Mouse (Mus musculus) spleen, adult 2 months (tissue): ENCODE results near the gene Pde9a. TPM values are rescaled to one million over a fixed set of nuclear protein-coding genes. Genes with fewer than 3 reads are reported as not detected.

ENCODE experiments used
- DNase-seq, 2 experiments: peaks; one replicate each; pipeline versions ENCODE4 v3.0.0 to v3.0.0-alpha.2; 2012 to 2021; ENCODE audit warnings: low spot score in 2 of 2, low read depth in 1 of 2
- H3K27ac ChIP-seq: fragments of 200-500 bp; 2 replicates; pipeline ENCODE4 v1.5.1; 2012; ENCODE audit warnings: low read length, inconsistent platforms; ENCODE audit not compliant: insufficient read depth
- H3K27me3 ChIP-seq: fragments of 200-500 bp; 2 replicates; pipeline ENCODE4 v1.6.1; 2012; ENCODE audit warnings: mild to moderate bottlenecking, moderate library complexity, low read length, inconsistent platforms; ENCODE audit not compliant: control insufficient read depth, insufficient read depth
- H3K36me3 ChIP-seq: fragments of 200-500 bp; 2 replicates; pipeline ENCODE4 v1.6.1; 2012; ENCODE audit warnings: mild to moderate bottlenecking, low read length, inconsistent platforms; ENCODE audit not compliant: control insufficient read depth, insufficient read depth
- H3K4me1 ChIP-seq: fragments of 200-500 bp; 2 replicates; pipeline ENCODE4 v1.6.1; 2011; ENCODE audit warnings: inconsistent platforms; ENCODE audit not compliant: control insufficient read depth, insufficient read depth, insufficient read length
- H3K4me3 ChIP-seq: fragments of 200-500 bp; 2 replicates; pipeline ENCODE4 v1.5.1; 2011; ENCODE audit warnings: mild to moderate bottlenecking, inconsistent platforms; ENCODE audit not compliant: insufficient read depth, insufficient read length; ENCODE audit errors: extremely low read depth
- CTCF ChIP-seq: fragments of 200-500 bp; IDR thresholded peaks from 2 replicates; pipeline ENCODE4 v1.5.1; 2011; ENCODE audit warnings: mild to moderate bottlenecking, inconsistent platforms; ENCODE audit not compliant: insufficient read depth, insufficient read length, insufficient replicate concordance; ENCODE audit errors: extremely low read depth
- POLR2A ChIP-seq: fragments of 200-500 bp; IDR thresholded peaks from 2 replicates; pipeline ENCODE4 v1.6.1; 2011; ENCODE audit warnings: low read depth, low read length, inconsistent platforms
- WGBS: fragments of 180-500 bp; shearing (Covaris S2); methylation state at CpG from one replicate; pipeline ENCODE4 v1.1.7; 2018; 5-methylcytosine and 5-hydroxymethylcytosine counted together
- polyA plus RNA-seq: library from polyadenylated mRNA; depleted of rRNA; stranded (reverse); fragments of >200 nt; gene quantifications from 2 replicates; pipeline ENCODE4 v1.2.3, GENCODE M21; 2012

Gene Pde9a
- polyA plus RNA-seq, 1 experiment = 1.3 TPM

GRCm38 (mm10) chr17:31386766-31387275, 811 bp downstream of the Pde9a start:
- no peak for TF ChIP-seq CTCF
- TF ChIP-seq POLR2A = no peak
- Histone ChIP-seq H3K27ac (no peak overlapping the region), H3K36me3 (no peaks in the 10 kb centered on the region), H3K4me3 (peak overlapping the region; percentile 46; the same call in 1 of the 2 replicates), H3K4me1 (peaks cover 8% of the 10 kb centered on the region), H3K27me3 (peaks cover 10% of the 10 kb centered on the region)
- WGBS = 13% methylated on average over 7 of the region's 7 CpGs
- DNase-seq = no peak

- no peak for TF ChIP-seq POLR2A
- TF ChIP-seq CTCF = no peak
- peaks cover 10% of the 10 kb centered on the region for H3K27me3 ChIP-seq
- H3K36me3 ChIP-seq = no peaks in the 10 kb centered on the region
- no peak for DNase-seq
- WGBS = 98% methylated on average over 3 of the region's 3 CpGs
- peaks cover 8% of the 10 kb centered on the region for H3K4me1 ChIP-seq
- H3K27ac ChIP-seq = no peak overlapping the region
- H3K4me3 ChIP-seq = no peak overlapping the region
These were observed 3.5 kb downstream of the Pde9a start for GRCm38 (mm10) chr17:31389432-31390050.

GRCm38 (mm10) chr17:31391462-31391861, 5.5 kb downstream of the Pde9a start:
- peaks cover 5% of the 10 kb centered on the region; the same call in 1 of the 2 replicates for H3K4me1 ChIP-seq
- peaks cover 4% of the 10 kb centered on the region; the same call in 1 of the 2 replicates for H3K27me3 ChIP-seq
- no peak for DNase-seq
- no peak for TF ChIP-seq CTCF
- no peak for TF ChIP-seq POLR2A
- 69% methylated on average over 3 of the region's 3 CpGs for WGBS
- no peak overlapping the region for H3K4me3 ChIP-seq
- no peak overlapping the region for H3K27ac ChIP-seq
- H3K36me3 ChIP-seq = no peaks in the 10 kb centered on the region

- no peak overlapping the region for H3K4me3 ChIP-seq
- TF ChIP-seq POLR2A (no peak), CTCF (no peak)
- DNase-seq = no peak
- WGBS = 87% methylated on average over 5 of the region's 5 CpGs
- no peak overlapping the region for H3K27ac ChIP-seq
- no peaks in the 10 kb centered on the region for H3K27me3 ChIP-seq
- H3K4me1 ChIP-seq = no peaks in the 10 kb centered on the region
- H3K36me3 ChIP-seq = no peaks in the 10 kb centered on the region
These were observed 6.0 kb downstream of the Pde9a start for GRCm38 (mm10) chr17:31392041-31392440.

GRCm38 (mm10) chr17:31393811-31394210, 7.8 kb downstream of the Pde9a start:
- H3K36me3 ChIP-seq = no peaks in the 10 kb centered on the region
- no peaks in the 10 kb centered on the region for H3K4me1 ChIP-seq
- WGBS = 72% methylated on average over 2 of the region's 2 CpGs
- H3K4me3 ChIP-seq = no peak overlapping the region
- no peaks in the 10 kb centered on the region for H3K27me3 ChIP-seq
- H3K27ac ChIP-seq = no peak overlapping the region
- no peak for DNase-seq
- TF ChIP-seq POLR2A (no peak), CTCF (no peak)

GRCm38 (mm10) chr17:31400294-31400693, 14.3 kb downstream of the Pde9a start:
- H3K27ac ChIP-seq = no peak overlapping the region
- H3K27me3 ChIP-seq = no peaks in the 10 kb centered on the region
- no peaks in the 10 kb centered on the region for H3K4me1 ChIP-seq
- WGBS = 90% methylated on average over 6 of the region's 6 CpGs
- H3K4me3 ChIP-seq = no peak overlapping the region
- TF ChIP-seq POLR2A (no peak), CTCF (no peak)
- DNase-seq = no peak
- no peaks in the 10 kb centered on the region for H3K36me3 ChIP-seq

GRCm38 (mm10) chr17:31401160-31401559, 15.2 kb downstream of the Pde9a start:
- H3K27me3 ChIP-seq = no peaks in the 10 kb centered on the region
- no peak overlapping the region for H3K4me3 ChIP-seq
- no peaks in the 10 kb centered on the region for H3K36me3 ChIP-seq
- TF ChIP-seq POLR2A = no peak
- WGBS = 83% methylated on average over 3 of the region's 3 CpGs
- DNase-seq = no peak
- no peaks in the 10 kb centered on the region for H3K4me1 ChIP-seq
- no peak overlapping the region for H3K27ac ChIP-seq
